ENCODE assay signal across 20 mouse cellular contexts in the genomic region with DNA sequence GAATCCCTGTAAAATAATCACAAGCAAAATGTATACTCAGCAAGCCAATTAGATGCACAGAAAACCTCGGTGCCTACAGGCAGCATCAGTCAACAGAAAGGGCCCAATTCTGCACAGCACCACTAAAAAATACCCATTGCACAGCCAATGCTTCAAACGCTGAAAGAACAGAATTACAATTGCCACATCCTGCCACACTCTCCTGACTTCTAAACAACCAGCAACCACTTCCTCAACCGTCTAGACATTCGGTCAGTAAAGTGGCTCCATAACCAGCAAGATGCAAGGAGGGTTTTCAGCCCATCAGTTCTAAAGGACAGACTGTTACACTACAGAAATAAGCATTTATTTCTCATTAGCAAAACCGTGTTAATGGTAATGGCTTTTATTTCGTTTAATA.
DNase-seq lines count a peak whose midpoint lies in the region; ATAC-seq lines count a peak whose summit lies in the region.
"Had no signal": no experiment of that assay in that cellular context is flagged by ENCODE, and none has a peak within 500 bp of the region (broad histone marks: within the 10 kb centered on the region; RNA-seq: fewer than 3 reads in every experiment).

No protein-coding gene starts in this region.

- intact Hi-C loops in gastrocnemius, postnatal 36 days (cut with DNase I) = no loop called here

- DNase-seq in spleen, postnatal 36 days (ENCODE audit: low spot score in 2 of 2) = peak; percentile 11 to 23
- no peak for DNase-seq in spleen, postnatal 4 days (ENCODE audit: low spot score in 2 of 2)
- DNase-seq in thymus, postnatal 4 days = peak; percentile 30
- no peak for DNase-seq in kidney, adult 11 months
- DNase-seq in gastrocnemius, postnatal 36 days = no peak
- no peak for DNase-seq in adrenal gland, postnatal 25 days
- DNase-seq: B cell, adult 2 months; cerebellum, adult 18-20 months; cerebellum, postnatal 36 days; heart, postnatal 4 days; kidney, adult 9 months; kidney, postnatal 25 days; layer of hippocampus, adult 9-11 months; lung, embryonic 14.5 days; lung, postnatal 4 days had no signal

- peak; percentile 32 to 53; a peak in 2 of 4 replicates for ATAC-seq in hematopoietic stem cell, adult 5-6 weeks (replicated peaks in 1 of 2; ENCODE audit: insufficient read depth in 1 of 2, low FRiP score in 2 of 2, low TSS enrichment in 1 of 2, low read depth in 1 of 2, poor library complexity in 2 of 2, severe bottlenecking in 2 of 2)
- ATAC-seq in neutrophil, adult 5-6 weeks (ENCODE audit: extremely low read depth, insufficient number of reproducible peaks, low FRiP score, poor library complexity, severe bottlenecking) = peak; percentile 19; the same call in 1 of the 2 replicates
- ATAC-seq: forebrain, embryonic 13.5 days; liver, embryonic 12.5 days; Patski had no signal

Comparison
In these comparisons a context has a peak if more than half of its experiments do, and no peak if none do; other contexts are left out.
1. DNase-seq: peak in spleen, postnatal 36 days (2 of 2) and thymus, postnatal 4 days (single experiment); none in spleen, postnatal 4 days (0 of 2), kidney, adult 11 months (single experiment), gastrocnemius, postnatal 36 days (0 of 2) and adrenal gland, postnatal 25 days (single experiment).